Mouse (Mus musculus) kidney, embryonic 16.5 days (tissue): ENCODE results near the gene Frrs1. TPM values are rescaled to one million over a fixed set of nuclear protein-coding genes. Genes with fewer than 3 reads are reported as not detected.
"Not testable (repeated sequence)": the region's sequence is repeated elsewhere in the genome, so short reads cannot be mapped to it uniquely, and the experiment has no call there.

Source experiments
- ATAC-seq: fragments of 200-750 bp; cut with Nextera tagmentation; 2 replicates; pipeline ENCODE4 v1.8.0; 2017; ENCODE audit warnings: moderate TSS enrichment; ENCODE audit not compliant: low FRiP score, low TSS enrichment
- H3K27ac ChIP-seq: fragments of 300-500 bp; sonication (generic); 2 replicates; pipeline ENCODE4 v1.5.1; 2014; ENCODE audit warnings: low read length
- H3K27me3 ChIP-seq: fragments of 300-500 bp; sonication (generic); 2 replicates; pipeline ENCODE4 v1.6.1; 2014; ENCODE audit warnings: low read length, control low read depth, mixed read lengths; ENCODE audit not compliant: insufficient read depth
- H3K36me3 ChIP-seq: fragments of 300-500 bp; sonication (generic); 2 replicates; pipeline ENCODE4 v1.6.1; 2014; ENCODE audit warnings: low read length, control low read depth, mixed read lengths; ENCODE audit not compliant: insufficient read depth
- H3K4me1 ChIP-seq: fragments of 300-500 bp; sonication (generic); 2 replicates; pipeline ENCODE4 v1.6.1; 2014; ENCODE audit warnings: low read length, control low read depth, mixed read lengths; ENCODE audit not compliant: insufficient read depth
- H3K4me2 ChIP-seq: fragments of 300-500 bp; sonication (generic); replicated peaks from 2 replicates; pipeline ENCODE4 v1.6.1; 2014; ENCODE audit warnings: low read depth, low read length
- H3K4me3 ChIP-seq: fragments of 300-500 bp; sonication (generic); 2 replicates; pipeline ENCODE4 v1.5.1; 2014; ENCODE audit warnings: mild to moderate bottlenecking, low read length
- H3K9ac ChIP-seq: fragments of 300-500 bp; sonication (generic); replicated peaks from 2 replicates; pipeline ENCODE4 v1.6.1; 2014; ENCODE audit warnings: low read length
- H3K9me3 ChIP-seq: fragments of 300-500 bp; sonication (generic); 2 replicates; pipeline ENCODE4 v1.6.1; 2016; ENCODE audit warnings: low read length, control low read depth
- WGBS: fragments of 180-500 bp; shearing (Covaris S2); extraction: QIAGEN DNeasy Blood & Tissue Kit; methylation state at CpG from one replicate; pipeline ENCODE4 v1.1.7; 2014; 5-methylcytosine and 5-hydroxymethylcytosine counted together
- polyA plus RNA-seq: library from polyadenylated mRNA; unstranded; fragments of >200 nt; fragmentation: Nextera tagmentation; extraction: Ambion mirVana; gene quantifications from 2 replicates; pipeline ENCODE4 v1.2.1, GENCODE M21; 2015

Gene Frrs1
- polyA plus RNA-seq: 22.4 and 28.1 TPM in 2 replicates

DNA sequence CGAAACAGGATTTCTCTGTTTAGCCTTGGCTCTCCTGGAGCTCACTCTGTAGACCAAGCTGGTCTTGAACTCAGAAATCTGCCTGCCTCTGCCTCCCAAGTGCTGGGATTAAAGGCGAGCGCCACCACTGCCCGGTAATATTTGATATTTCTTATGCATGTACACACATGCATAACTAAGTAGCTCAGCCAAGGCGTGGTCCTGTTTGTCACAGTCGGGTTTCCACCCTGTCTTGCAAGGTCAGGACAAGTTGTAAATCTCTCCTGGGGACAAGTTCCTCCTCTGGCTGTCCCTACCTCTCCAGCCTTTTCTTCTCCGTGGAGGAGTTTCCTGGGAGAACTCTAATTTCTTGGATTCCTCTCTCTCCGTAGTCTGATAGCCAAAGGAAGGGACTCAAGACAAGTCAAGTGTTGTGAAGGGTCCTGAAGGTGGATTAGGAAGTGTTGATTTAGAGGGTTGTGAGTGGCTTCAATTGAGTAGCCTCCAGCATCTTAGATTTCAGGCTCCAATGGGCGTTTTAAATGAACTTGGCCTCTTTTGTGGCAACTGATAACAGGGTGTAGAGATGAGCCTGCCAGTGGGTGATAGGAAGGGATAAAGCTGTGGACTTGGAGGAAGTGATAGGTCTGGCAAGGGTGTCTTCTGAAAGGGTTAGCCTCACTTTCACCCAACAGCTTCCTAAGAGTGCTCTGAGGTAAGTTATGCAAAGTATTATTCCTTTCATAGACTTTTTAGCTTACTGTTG, at the start of gene Frrs1:
TSS of gene Frrs1 (plus strand) at position 524 of the 745 bp plus-strand sequence.
- 64% methylated on average over 9 of the region's 9 CpGs for WGBS
- no peak for ATAC-seq
- no peak within 1 kb of the TSS for H3K4me2 ChIP-seq
- no peak within 1 kb of the TSS for H3K27ac ChIP-seq
- H3K9ac ChIP-seq: no peak within 1 kb of the TSS
- no peaks in the 10 kb centered on the region for H3K27me3 ChIP-seq
- peaks cover 4% of the 10 kb centered on the region; the same call in 1 of the 2 replicates for H3K4me1 ChIP-seq
- no peak within 1 kb of the TSS for H3K4me3 ChIP-seq
- no peaks in the 10 kb centered on the region for H3K9me3 ChIP-seq
- no peaks in the 10 kb centered on the region for H3K36me3 ChIP-seq

DNA sequence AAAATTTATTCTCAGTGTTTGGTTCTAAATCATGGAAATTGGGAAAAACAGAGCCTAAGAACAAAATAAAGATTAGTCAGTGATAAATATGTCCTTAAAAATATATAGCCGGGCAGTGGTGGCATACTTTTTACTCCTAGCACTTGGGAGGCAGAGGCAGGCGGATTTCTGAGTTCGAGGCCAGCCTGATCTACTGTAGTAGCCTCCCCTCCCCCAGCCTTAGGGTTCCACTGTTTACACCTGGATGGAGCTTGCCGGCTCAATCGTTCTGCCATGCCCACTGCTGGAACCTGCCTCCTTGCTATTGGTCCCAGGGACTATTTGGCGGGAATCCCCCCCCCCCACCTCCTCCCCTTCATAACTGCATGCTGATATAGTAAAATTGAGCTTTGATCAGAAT, 48.9 kb upstream of the Frrs1 start:
- H3K4me2 ChIP-seq, H3K27me3 ChIP-seq, ATAC-seq, H3K9ac ChIP-seq, H3K27ac ChIP-seq, H3K4me3 ChIP-seq, H3K9me3 ChIP-seq, H3K36me3 ChIP-seq: not testable (repeated sequence)
- H3K4me1 ChIP-seq: peaks cover 17% of the 10 kb centered on the region
- 87% methylated on average over 6 of the region's 6 CpGs for WGBS

DNA sequence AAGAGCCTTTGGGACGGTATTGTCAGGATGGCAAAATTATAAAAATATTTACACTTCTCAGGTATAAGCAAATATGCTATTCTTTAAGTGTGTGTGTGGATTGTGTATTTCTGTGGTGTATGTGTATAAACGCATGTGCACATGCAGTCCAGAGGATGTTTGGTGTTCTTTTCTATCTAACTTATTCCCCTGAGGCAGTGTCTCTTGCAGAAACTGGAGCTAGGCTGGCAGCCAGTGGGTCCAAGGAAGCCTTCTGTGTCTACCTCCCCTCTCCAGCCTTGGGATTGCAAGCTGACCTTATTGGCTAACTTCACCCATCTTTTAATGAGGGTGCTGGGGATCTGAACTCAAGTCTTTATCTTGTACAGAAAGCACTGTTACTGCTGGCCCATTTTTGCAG, 46.3 kb upstream of the Frrs1 start:
- no peaks in the 10 kb centered on the region for H3K36me3 ChIP-seq
- no peak overlapping the region for H3K4me2 ChIP-seq
- H3K4me3 ChIP-seq: no peak overlapping the region
- peaks cover 6% of the 10 kb centered on the region; the same call in 1 of the 2 replicates for H3K4me1 ChIP-seq
- no peak for ATAC-seq
- H3K27ac ChIP-seq: no peak overlapping the region
- H3K27me3 ChIP-seq: no peaks in the 10 kb centered on the region
- no peak overlapping the region for H3K9ac ChIP-seq
- WGBS: 89% methylated on average over 2 of the region's 2 CpGs
- H3K9me3 ChIP-seq: no peaks in the 10 kb centered on the region

DNA sequence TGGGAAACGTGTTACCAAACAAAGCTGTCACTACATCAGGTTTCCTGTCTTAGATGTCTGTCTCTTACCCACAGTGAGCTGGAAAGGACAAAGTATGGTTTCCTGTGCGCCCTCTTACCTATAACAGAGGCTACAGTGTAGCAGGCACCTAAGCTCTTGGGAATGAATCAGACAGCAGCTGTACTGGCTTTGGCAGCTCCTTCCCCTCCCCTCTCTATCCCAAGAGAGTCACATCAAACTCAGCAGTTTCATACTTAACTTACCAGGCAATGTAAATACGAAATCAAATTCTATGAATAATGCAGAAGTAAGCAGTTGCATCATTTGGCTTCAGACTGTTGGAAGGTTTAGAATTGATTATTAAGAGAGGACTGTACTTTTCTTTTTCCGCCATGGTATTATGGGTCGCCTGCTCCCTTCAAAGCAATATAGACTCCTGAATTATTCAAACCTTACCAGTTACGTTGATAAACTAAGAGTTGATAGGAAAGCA, 43.9 kb upstream of the Frrs1 start:
- Histone ChIP-seq H3K27ac (no peak overlapping the region), H3K36me3 (no peaks in the 10 kb centered on the region), H3K4me3 (no peak overlapping the region), H3K27me3 (no peaks in the 10 kb centered on the region), H3K9ac (no peak overlapping the region), H3K9me3 (no peaks in the 10 kb centered on the region), H3K4me2 (no peak overlapping the region), H3K4me1 (no peaks in the 10 kb centered on the region)
- 76% methylated on average over 6 of the region's 6 CpGs for WGBS
- no peak for ATAC-seq

DNA sequence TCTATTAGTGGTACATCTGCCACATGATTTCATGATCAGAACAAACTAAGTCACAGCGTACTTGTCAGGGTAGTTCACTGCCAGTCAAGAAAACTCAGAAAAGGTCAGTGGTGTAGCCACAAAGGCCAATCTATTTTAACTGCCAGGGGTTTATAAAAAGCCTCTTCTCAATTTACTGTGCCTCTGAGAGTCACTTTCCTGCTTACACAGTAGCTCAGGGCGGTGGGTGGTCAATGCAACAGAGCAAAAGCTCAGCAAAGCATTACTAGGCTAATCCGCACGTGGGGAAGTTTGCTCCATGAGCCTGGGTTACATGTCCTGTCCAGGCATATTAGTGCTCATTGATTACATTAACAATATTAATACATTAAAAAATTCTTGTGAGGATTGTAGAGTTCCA, 43.3 kb upstream of the Frrs1 start:
- H3K9ac ChIP-seq: no peak overlapping the region
- no peak overlapping the region for H3K27ac ChIP-seq
- no peak overlapping the region for H3K4me3 ChIP-seq
- WGBS: 66% methylated on average over 4 of the region's 4 CpGs
- no peak overlapping the region for H3K4me2 ChIP-seq
- H3K27me3 ChIP-seq: no peaks in the 10 kb centered on the region
- H3K9me3 ChIP-seq: no peaks in the 10 kb centered on the region
- H3K4me1 ChIP-seq: no peaks in the 10 kb centered on the region
- no peaks in the 10 kb centered on the region for H3K36me3 ChIP-seq
- no peak for ATAC-seq

DNA sequence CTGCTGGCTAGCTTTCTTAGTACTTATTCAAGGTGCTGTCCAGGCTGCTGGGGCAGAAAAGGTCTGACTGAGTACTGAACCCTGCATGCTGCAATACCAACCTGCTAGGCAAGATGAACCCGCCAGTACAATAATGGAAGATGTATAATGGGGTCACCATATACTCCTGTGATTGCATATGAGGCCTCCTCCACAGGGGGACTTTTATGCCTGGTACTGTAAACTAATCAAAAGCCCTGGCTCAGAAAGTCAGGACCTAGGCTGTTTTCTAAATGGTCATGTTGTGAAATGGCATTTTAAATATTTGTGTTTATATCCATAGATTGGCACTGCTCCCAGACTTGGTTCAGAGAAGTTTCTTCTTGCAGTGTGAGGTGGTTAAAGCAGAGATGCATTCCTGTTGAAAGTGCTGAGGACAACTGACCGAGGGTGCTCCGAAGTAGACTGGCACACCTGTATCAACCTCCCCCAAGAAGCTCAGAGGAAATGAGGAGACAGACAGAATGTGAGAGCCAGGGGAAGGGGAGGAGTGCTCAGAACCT, 42.5 kb upstream of the Frrs1 start:
- 87% methylated on average over 3 of the region's 3 CpGs for WGBS
- Histone ChIP-seq H3K4me2 (no peak overlapping the region), H3K27ac (no peak overlapping the region), H3K9me3 (no peaks in the 10 kb centered on the region), H3K4me1 (no peaks in the 10 kb centered on the region), H3K9ac (no peak overlapping the region), H3K27me3 (no peaks in the 10 kb centered on the region), H3K4me3 (no peak overlapping the region), H3K36me3 (no peaks in the 10 kb centered on the region)
- ATAC-seq: no peak

DNA sequence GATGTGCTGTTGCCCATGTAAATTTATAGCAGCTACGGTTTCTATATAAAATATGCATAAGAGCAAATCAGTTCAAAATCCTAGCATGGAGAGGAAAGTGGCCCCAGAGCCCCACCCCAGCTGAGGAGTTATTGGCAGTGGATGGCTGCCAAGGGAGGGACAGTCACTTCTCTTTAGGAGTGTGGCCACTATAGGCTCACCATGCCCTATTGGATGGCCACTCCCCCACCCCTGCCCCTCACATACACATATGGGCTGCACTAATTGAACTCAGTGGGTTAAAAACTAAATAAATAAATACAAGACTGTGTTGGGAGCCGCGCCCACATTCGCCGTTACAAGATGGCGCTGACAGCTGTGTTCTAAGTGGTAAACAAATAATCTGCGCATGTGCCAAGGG, 42.0 kb upstream of the Frrs1 start:
- H3K4me1 ChIP-seq: no peaks in the 10 kb centered on the region
- 92% methylated on average over 6 of the region's 7 CpGs for WGBS

DNA sequence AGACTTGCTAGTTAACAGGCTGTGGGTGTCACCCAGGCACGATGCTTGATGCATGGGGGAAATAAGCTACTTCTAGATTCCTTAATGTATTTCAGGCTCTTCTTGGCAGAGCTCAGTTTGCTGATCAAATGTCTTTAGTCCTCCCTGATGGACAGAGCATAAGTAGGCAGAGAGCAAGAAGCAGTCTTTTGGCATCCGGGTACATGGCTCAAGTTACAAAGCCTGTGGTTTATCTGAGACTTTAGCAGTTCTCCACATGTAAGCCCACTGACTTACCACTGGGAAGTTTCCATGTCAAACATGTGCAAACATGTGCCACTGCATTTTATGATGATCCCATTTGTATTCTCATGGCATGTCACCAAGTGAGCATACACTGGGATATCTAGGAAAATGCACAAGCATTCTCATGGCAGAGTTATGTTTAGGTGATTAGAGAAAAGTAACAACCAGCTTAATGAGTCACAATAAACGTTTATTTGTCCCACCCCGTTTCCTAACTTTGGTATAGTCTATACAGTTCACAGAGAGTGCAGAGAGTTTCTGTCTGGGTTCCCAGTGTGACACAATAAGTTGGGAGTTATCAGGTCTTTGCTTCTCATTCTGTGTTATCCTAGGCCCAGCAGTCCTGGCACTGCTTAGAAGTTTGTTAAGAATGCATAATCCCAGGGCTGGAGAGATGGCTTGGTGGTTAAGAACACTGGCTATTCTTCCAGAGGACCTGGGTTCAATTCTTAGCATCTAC, 32.6 kb upstream of the Frrs1 start:
- no peak for ATAC-seq
- no peak overlapping the region for H3K4me3 ChIP-seq
- H3K27ac ChIP-seq: no peak overlapping the region
- 63% methylated on average over 4 of the region's 4 CpGs for WGBS
- no peaks in the 10 kb centered on the region for H3K4me1 ChIP-seq
- H3K36me3 ChIP-seq: no peaks in the 10 kb centered on the region
- H3K27me3 ChIP-seq: no peaks in the 10 kb centered on the region
- no peak overlapping the region for H3K4me2 ChIP-seq
- H3K9ac ChIP-seq: no peak overlapping the region
- H3K9me3 ChIP-seq: no peaks in the 10 kb centered on the region

More for the DNA sequence above, 42.0 kb upstream of the Frrs1 start:
- no peaks in the 10 kb centered on the region for H3K27me3 ChIP-seq
- no peak overlapping the region for H3K4me3 ChIP-seq
- ATAC-seq: no peak
- no peak overlapping the region for H3K4me2 ChIP-seq
- H3K9ac ChIP-seq: no peak overlapping the region
- no peak overlapping the region for H3K27ac ChIP-seq
- no peaks in the 10 kb centered on the region for H3K9me3 ChIP-seq
- H3K36me3 ChIP-seq: no peaks in the 10 kb centered on the region

DNA sequence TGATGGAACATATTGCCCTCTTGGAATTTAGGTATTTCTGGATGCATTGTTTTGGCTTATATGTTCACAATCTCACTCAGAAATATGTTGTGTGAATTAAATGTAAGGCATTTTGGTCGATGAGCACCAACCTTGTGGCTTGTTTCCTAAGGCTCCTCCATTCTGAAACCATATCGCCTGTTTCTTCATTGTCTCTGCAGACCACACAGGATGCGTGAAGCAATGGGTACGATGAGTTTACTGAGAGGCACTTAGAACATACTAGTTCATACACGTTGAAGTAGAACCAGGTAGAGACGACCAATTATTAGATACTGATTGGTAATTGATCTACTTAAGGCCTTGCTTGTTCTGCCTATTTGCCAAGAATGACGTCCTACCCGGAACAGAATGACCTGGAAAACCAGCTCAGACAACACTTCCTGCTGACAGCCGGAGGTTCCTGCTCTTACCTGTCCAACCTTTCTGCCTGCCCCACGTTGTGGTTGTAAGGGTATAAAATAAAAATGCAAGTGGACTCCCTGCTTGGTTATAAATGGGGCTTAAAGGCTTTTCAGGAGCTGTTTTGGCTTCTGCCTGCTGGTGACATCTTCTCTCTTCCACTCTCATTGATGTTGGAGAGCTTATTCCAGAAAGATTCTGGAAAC, 29.9 kb upstream of the Frrs1 start:
- H3K4me1 ChIP-seq: no peaks in the 10 kb centered on the region
- H3K4me3 ChIP-seq: no peak overlapping the region
- no peaks in the 10 kb centered on the region for H3K9me3 ChIP-seq
- 87% methylated on average over 10 of the region's 10 CpGs for WGBS
- no peak overlapping the region for H3K9ac ChIP-seq
- no peak overlapping the region for H3K4me2 ChIP-seq
- H3K36me3 ChIP-seq: no peaks in the 10 kb centered on the region
- H3K27ac ChIP-seq: no peak overlapping the region
- ATAC-seq: no peak
- H3K27me3 ChIP-seq: no peaks in the 10 kb centered on the region
